Mouse (Mus musculus) lung, adult 2 months (tissue): ENCODE data around the gene Ttc9c. TPM values are rescaled to one million over a fixed set of nuclear protein-coding genes. Genes with fewer than 3 reads are reported as not detected.
A peak's percentile ranks its signal among the peaks of the same experiment; 100 is the strongest.

Experiments
- DNase-seq: peaks from one replicate; pipeline ENCODE4 v3.0.0; 2022
- H3K4me1 ChIP-seq: fragments of 200-500 bp; 2 replicates; pipeline ENCODE4 v1.6.1; 2011; ENCODE audit warnings: low read length; ENCODE audit not compliant: control insufficient read depth, insufficient read depth
- H3K4me3 ChIP-seq: fragments of 200-500 bp; replicated peaks from 2 replicates; pipeline ENCODE3; 2011; ENCODE audit warnings: low read depth, mild to moderate bottlenecking, control low read depth, low read length; ENCODE audit errors: extremely low read depth
- CTCF ChIP-seq: fragments of 200-500 bp; IDR thresholded peaks from 2 replicates; pipeline ENCODE4 v1.5.1; 2011; ENCODE audit warnings: mild to moderate bottlenecking, low read length, control low read depth; ENCODE audit not compliant: insufficient read depth
- POLR2A ChIP-seq: fragments of 200-500 bp; IDR thresholded peaks from 2 replicates; pipeline ENCODE4 v1.6.1; 2011; ENCODE audit warnings: low read depth, mild to moderate bottlenecking, control low read depth, low read length, borderline replicate concordance; ENCODE audit errors: extremely low read depth
- WGBS: fragments of 180-500 bp; shearing (Covaris S2); methylation state at CpG from one replicate; pipeline ENCODE4 v1.1.7; 2018; 5-methylcytosine and 5-hydroxymethylcytosine counted together
- polyA plus RNA-seq: library from polyadenylated mRNA; depleted of rRNA; stranded (reverse); fragments of >200 nt; gene quantifications from 2 replicates; pipeline ENCODE4 v1.2.3, GENCODE M21; 2012

The Ttc9c gene
- polyA plus RNA-seq, 1 experiment, result 12.8 TPM

DNA sequence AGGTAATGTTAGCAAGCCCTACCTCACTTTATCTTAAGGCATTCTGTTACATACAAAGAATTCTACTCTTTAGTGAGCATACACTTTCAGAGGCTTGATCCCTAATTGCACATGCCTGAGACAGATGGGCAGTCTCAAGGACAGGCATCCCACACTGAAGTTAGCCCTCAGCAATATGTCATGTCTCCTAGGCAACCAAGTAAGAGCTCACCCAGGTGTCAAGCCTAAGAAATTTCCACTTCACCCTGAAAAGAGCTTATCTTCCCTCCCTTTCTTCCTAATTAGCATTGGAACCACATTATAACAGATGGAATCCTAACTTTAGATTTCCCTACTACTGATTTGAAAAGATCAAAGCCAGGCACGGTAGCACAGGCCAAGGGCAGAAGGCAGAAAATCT lies 30.0 kb downstream of the Ttc9c start:
- WGBS, result 50% methylated on average over 1 of the region's 1 CpGs
- no peak overlapping the region for H3K4me3 ChIP-seq
- DNase-seq, result no peak
- H3K4me1 ChIP-seq, result no peaks in the 10 kb centered on the region
- TF ChIP-seq CTCF, result no peak
- no peak for TF ChIP-seq POLR2A

DNA sequence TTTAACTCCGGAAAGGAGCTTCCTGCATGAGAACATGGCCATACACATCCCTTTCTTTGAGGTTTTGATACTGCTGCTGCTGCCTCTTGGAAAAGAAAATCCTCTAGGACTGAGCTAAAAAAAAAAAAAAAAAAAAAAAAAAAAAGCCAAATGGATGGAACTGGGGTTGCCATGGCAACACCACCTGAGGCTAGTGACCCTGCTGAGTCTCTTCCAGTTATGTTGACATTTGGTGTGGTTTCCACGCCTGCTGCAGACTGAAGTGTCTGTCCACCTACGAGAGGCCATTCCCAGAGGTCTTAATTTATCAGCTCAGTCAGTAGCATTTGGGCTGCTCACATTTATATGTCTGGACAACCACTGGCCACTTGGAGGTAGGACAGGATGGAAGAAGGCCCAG lies 30.6 kb downstream of the Ttc9c start:
- H3K4me1 ChIP-seq, result no peaks in the 10 kb centered on the region
- no peak for DNase-seq
- no peak overlapping the region for H3K4me3 ChIP-seq
- TF ChIP-seq POLR2A, result no peak
- no peak for TF ChIP-seq CTCF
- 45% methylated on average over 3 of the region's 3 CpGs for WGBS

DNA sequence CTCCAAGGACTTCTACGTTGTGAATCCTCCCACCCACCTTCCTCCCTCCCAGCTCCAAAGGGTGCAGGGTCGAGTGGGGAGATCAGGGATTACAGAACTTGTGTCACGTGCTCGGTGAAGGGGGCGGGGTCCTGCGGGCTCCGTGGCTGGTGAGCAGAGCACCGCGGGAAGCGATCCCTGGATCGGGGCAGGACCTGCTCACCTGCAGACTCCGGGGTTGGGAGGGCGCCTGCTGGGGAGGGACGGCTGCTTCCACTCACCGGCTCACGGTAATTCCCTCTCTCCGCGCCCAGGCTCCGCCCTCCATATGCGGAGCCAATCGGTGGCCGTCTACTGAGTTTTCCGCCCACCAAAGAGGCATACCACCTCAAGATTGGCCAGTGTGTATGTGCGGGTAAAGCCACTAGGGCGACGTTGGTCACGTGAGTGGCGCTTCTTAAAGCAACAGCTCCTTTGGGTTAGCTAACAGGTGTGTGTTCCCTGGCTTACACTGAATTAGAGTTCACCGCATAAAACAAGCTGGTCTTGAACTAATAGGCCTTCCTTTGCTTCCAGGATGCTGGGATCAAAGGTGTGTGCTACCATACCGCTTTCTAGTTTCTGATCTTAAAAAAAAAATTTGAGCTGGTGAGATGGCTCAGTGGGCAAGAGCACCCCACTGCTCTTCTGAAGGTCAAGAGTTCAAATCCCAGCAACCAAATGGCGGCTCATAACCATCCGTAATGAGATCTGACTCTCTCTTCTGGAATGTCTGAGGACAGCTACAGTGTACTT lies 32.9 kb downstream of the Ttc9c start, which contains the start of gene Taf6l:
Gene Taf6l, minus strand, starts transcription at position 410 of the 774 bp plus-strand sequence.
- no peaks in the 10 kb centered on the region for H3K4me1 ChIP-seq
- TF ChIP-seq CTCF, result peak; percentile 40; the same call in 1 of the 2 replicates
- no peak for TF ChIP-seq POLR2A
- DNase-seq, result peak; percentile 88
- under 1% methylated on average over 32 of the region's 32 CpGs for whole genome bisulfite sequencing
- H3K4me3 ChIP-seq, result peak within 1 kb of the TSS; percentile 71

DNA sequence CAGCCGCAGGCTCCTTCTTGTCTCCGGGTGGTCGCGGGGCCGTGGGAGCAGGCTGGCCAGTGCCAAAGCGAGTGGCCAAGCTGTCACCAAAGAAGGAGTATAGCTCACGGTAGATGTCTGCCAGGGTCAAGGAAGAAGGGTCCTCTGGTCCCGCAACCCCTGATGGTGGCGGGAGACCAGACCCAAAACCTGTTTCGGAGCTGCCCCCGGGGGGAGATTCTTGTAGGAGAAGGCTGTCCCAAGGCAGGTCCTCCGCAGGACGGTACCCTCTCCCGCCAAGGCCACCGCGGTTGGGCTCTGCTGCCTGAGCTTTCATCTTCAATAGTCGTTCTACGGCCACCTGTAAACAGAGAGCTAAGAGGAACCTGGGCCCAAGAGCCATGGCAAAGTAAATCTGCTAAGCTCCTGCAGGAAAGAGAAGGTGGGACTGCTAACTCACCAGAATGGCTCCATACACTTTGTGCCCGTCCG lies 44.1 kb downstream of the Ttc9c start:
- WGBS, result 2% methylated on average over 20 of the region's 20 CpGs
- Histone ChIP-seq H3K4me3 (peak overlapping the region; percentile 90), H3K4me1 (peaks cover 19% of the 10 kb centered on the region)
- no peak for DNase-seq
- TF ChIP-seq POLR2A, result no peak
- no peak for TF ChIP-seq CTCF

DNA sequence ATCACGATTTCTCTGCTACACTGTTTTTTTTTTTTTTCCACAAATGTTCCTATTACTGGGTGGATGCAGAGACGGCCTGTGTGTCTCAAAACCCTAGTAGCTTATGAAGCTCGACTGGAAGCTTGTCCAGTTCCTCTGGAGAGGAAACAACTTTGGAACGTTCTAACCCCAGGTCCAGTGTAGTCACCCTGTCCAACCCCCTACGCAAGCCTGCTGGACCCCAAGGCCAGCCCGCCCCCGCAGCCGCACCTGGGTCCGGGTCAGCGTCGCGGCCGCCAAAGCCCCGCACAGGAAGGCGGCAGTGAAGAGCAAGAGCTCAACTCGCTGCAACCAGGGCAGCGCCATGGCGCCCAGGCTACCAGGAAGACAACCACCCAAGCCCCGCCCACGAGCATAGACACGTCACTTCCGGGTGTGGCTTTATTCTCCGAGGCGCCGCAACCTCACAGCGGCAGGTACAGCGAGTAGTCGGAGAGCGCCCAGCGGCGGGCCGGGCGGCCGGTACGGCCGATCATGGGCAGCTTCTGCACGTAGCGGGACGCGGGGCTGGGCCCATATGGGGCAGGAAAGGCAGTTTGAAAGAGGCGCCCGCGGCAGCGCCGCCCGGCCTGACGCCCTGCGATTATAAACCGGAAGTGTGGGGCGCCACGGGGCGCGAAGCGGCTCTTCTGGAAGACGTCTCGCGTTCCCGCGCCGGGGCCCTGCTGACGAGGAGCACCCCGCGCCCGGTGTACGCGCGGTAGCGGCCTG lies 44.9 kb downstream of the Ttc9c start, which contains the start of gene Tmem179b:
Gene Tmem179b, minus strand, starts transcription at position 382 of the 750 bp plus-strand sequence.
- Histone ChIP-seq H3K4me3 (peak within 1 kb of the TSS; percentile 90), H3K4me1 (peaks cover 19% of the 10 kb centered on the region)
- 2% methylated on average over 68 of the region's 68 CpGs for WGBS
- TF ChIP-seq CTCF, result no peak
- peak; percentile 96 for TF ChIP-seq POLR2A
- peak; percentile 99 for DNase-seq

DNA sequence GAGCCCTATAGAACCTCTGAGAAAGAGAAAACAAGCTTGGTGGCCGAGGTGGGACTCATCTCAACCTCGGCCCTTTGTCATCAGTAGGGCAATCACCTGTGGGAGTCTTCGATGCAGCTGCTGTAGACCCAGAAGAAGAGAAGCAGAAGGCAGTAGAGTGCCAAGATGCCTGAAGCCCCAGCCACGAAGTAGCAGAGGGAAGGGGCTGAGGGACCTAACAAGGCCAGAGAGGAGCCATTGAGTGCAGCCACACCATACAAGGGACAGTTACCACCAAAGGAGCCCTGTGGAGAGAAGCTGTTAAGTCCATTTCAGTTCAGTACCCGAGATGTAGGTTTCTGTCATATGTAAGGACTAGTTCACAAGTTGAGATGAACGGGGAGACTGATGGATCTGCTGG lies 45.7 kb downstream of the Ttc9c start:
- Histone ChIP-seq H3K4me3 (peak overlapping the region; percentile 90), H3K4me1 (peaks cover 19% of the 10 kb centered on the region)
- TF ChIP-seq CTCF (no peak), POLR2A (no peak)
- 46% methylated on average over 6 of the region's 6 CpGs for WGBS
- no peak for DNase-seq

DNA sequence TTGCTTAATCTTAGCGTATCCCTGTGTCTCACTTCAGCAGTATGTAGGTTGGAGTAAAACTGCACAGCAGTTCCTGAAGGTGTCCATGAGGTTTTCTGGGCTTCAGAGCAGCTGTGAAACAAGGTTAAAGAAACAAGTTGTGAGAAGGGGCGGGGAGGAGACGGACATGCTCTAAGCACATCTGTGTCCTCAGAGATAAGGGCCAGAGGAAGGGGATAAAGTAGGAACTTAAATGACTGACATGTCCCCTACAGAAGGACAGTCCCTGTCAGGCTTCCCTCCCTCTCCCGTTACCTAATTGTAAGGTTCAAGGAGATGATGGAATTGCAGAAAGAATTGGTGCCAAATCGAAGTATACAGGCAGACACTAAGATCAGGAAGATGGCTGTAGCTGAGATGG lies 46.1 kb downstream of the Ttc9c start:
- Histone ChIP-seq H3K4me3 (no peak overlapping the region), H3K4me1 (peaks cover 19% of the 10 kb centered on the region)
- 64% methylated on average over 5 of the region's 5 CpGs for WGBS
- TF ChIP-seq POLR2A (no peak), CTCF (no peak)
- DNase-seq, result no peak

DNA sequence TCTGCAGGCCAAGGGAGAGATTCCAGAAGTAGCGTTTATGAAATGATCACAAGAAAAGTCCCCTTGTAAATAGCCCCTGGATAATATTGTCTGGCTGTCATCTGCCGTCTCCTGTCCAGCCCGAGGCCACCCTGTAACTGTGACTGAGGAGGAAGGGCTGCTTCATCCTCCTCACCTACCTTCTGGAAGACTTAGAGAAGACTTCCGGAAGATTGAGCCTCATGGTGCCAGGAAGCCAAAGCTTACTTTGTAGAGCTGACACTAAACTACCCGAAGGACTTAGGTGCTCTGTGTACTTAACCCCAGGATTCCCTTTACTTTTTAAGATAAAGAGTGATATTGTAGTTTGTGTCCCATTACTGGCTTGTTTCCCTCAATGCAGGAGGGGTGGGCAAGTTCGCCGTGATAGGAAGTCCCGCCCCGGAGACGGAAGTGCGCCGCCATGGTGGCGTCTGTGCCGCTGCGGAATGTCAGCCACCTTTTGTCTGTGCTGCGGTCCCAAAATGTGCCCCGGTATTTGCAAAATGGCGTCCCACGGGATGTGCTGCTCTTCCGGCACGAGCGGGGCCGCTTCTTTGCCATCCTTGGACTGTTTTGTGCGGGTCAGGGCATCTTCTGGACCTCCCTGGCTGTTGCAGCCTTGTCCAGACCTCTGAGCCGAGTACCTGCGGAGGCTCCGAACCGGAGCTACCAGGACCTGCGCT lies 48.4 kb downstream of the Ttc9c start, which contains the start of gene Tmem223:
Gene Tmem223, plus strand, starts transcription at position 430 of the 704 bp plus-strand sequence.
- TF ChIP-seq CTCF, result no peak
- TF ChIP-seq POLR2A, result peak; percentile 96
- Histone ChIP-seq H3K4me1 (peaks cover 19% of the 10 kb centered on the region), H3K4me3 (peak within 1 kb of the TSS; percentile 97)
- peak; percentile 80 for DNase-seq
- WGBS, result 12% methylated on average over 29 of the region's 29 CpGs

DNA sequence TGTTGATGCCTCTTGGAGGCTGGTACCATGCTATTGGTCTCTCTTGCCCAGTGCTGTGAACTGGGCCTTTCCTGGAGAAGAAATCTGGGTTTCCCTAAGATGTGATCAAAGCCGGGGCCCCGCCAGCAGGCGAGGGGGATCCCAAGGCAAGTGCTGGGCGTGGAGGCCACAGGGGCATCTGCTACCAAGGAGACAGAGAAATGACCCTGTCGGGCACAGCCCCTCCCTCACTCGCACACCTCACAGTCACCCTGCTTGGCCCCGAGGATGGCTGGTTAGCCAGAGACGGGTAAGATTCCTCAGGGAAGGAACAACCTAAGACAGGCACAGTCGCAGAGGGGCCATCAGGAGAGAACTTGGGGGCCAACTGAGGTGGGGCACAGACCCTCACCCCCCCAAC lies 53.6 kb downstream of the Ttc9c start:
- no peak for DNase-seq
- WGBS, result 95% methylated on average over 9 of the region's 9 CpGs
- TF ChIP-seq POLR2A (no peak), CTCF (no peak)
- Histone ChIP-seq H3K4me3 (no peak overlapping the region), H3K4me1 (peaks cover 4% of the 10 kb centered on the region; the same call in 1 of the 2 replicates)
